Mouse (Mus musculus) left cerebral cortex, postnatal 25 days (tissue): ENCODE results near the gene Zdhhc6. TPM values are rescaled to one million over a fixed set of nuclear protein-coding genes. Genes with fewer than 3 reads are reported as not detected.

Source experiments
- DNase-seq, 2 experiments: peaks; one replicate each; pipeline ENCODE4 v3.0.0; 2022; ENCODE audit warnings: low spot score in 2 of 2, mixed read lengths in 1 of 2
- intact Hi-C: fragments of 180-260 bp; cut with DNase I; formaldehyde crosslinking; loops from one replicate; pipeline ENCODE4 v1.15.1; 2025
- total RNA-seq, 2 experiments: library from RNA; stranded (reverse); gene quantifications; 2 replicates each; pipeline ENCODE4 v1.2.3; 2021

The Zdhhc6 gene
- 10 to 100 TPM; 28.4 to 30.7 TPM for total RNA-seq

DNA sequence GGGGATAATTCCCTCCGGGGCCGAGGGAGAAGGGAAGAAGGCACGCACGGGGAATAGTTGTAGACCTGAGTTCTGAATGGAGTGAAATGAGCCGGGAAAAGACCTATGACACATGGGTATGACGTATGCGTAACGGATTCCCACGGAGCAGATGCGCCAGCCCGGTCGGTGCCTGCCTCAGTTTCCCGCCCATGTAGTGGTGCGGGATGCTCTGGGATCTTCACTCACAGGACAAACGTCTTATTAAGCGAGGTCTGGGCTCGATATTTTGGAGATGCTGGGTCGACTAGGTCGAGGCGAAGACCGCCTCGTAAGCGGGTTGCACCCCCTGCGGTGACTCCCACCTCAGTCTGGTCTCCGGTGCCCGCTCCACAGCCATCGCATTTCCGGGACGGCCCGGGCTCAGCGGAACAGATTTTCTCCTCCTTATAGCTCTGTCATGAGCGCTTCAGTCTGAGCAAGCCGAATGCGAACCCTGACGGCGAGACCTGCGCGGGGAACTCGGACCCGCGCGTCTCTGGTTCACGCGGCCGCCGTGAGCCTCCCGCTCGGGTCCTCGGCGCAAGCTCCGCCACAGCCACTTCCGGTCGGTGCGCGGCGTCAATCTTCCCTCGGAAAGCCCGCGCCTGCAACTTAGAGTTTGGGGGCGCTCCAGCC, at the start of gene Zdhhc6:
Gene Zdhhc6, minus strand, starts transcription at position 581 of the 657 bp plus-strand sequence.
- intact Hi-C loops = loop anchor here (10.0 kb wide), 1 partner anchor 221 kb away; no protein-coding TSS in a partner anchor
- peak; percentile 82 to 89 for DNase-seq

DNA sequence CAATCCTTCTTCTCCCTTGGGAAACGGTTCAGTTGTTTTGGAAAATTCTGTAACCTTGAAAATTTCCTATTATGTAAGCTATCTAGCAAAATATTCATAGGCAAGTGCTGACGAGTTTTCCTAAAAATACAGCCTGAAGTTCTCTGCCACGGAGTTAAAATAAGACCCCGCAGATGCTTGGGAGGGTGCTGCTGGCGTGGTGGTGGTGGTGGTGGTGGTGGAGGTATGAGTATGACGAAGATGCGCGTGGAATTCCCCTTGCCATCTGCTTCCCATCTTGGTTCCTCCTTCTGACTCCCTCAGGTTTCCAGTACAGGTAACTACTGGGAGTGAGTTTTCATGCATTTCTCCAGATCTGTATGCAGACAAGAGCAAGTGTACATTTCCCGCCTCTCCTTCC, 46.8 kb upstream of the Zdhhc6 start:
- peak; percentile 25 to 94 for DNase-seq
- intact Hi-C loops = loop anchor here (1.0 kb wide), 2 partner anchors 60 to 161 kb away; no protein-coding TSS in a partner anchor

DNA sequence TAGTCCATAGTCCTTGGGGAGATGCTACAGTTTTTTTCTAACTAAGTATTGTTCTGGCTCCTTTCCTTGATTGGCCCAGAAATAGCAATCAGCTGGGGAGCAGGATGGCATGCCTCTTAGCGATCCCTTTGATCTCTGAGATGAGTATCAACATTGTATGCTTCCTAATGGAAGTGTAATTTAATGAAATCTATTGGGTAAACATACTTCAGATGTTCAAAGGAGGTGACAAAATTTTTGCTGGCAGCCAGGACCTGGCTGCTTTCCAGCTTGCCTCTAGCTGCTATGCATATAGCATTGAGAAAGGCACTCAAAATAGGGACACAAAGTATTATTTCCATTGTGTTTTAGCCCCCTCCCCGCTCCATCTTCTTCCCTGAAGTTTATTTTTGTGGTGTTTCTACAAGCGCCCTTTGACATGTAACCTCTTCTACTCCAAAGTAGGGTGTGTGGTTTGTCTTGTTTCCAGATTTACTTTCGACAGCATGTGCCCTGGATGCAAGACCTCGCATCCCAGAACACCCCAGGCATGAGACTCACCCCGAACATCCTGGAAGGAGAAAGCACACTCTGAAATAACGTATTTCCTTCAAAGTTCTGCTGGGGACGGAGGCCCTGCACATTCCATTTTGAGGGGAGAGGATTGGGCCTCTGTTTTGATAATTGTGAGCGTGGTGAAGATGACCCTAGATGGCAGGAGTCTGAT, 35.0 kb upstream of the Zdhhc6 start:
- intact Hi-C loops = loop anchor here (5.0 kb wide), 1 partner anchor 906 kb away; no protein-coding TSS in a partner anchor
- DNase-seq = no peak

DNA sequence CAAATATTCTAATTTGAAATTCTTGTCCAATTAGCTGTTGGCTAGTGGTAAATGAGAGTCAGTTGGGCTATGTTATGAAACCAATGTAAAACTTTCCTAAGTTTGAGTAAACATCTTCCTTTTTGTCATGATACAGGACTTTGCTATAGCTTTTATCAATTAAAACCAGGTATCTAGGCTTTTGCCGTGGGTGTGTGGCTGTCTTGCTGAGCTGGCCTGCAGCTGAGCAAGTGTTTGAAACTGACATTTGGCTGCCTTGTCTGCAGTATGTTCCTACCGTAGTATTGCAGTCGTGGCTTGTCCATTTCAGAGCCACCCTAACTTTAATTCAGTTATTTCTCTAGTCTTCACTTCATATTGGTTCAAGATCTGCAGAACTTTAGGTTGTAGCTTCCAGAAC, 32.4 kb upstream of the Zdhhc6 start:
- intact Hi-C loops = no loop called here
- DNase-seq = no peak

DNA sequence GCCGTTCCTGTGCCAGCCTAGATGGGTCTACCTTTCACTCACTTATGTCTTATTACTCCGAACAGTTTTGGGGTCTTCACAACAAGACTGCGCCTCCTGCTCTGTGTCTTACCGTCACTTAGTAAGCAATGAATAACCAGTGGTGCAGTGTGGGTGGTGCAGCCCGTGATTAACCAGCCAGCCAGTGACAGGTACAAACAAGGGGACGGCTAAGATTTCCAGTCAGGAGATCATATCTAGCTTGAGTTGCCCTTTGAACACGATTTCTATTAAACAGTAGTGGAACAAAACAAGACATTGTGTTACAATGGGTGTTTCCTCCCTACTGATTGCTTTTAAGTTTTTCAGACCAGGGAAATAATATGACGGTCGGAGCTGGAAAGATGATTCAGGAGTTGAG, 27.4 kb upstream of the Zdhhc6 start:
- DNase-seq = no peak
- intact Hi-C loops = no loop called here

DNA sequence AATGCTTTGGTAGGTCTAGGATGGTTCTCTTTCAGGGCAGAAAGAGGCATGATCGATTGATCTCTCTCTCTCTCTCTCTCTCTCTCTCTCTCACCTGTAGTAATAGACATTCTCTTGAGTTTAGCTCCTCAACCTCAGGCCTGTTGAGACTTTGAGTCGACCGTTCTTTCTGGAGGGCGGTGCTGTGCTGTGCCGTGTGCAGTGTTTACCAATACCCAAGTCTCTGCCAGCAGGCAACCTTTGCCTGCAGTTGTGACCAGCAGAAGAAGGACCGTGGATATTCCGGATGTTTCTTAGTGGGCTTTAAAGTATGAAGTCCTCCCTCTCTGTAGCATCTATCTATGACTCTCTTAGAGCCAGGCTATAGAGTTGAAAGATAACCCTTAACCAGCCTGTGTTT, 26.6 kb upstream of the Zdhhc6 start:
- intact Hi-C loops = no loop called here
- DNase-seq = no peak

DNA sequence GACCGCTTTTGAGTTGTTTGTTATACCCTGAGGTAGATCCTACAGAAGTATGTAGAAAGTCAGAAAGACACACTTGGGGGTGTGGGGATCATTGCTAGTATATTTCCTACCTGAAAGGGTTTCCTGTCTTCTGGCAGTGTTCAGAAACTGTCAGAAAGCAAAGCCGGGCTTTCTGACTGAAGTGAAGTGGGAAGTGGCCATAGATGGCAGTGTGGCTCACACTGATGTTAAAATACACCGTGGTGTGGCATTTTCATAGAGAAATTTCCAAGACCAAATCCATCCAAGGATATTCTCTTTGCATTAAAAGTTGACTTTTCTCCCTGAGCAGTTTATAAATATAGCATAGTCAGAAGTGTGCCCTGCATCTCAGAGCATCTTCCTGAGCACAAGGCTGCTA, 25.5 kb upstream of the Zdhhc6 start:
- intact Hi-C loops = no loop called here
- DNase-seq = no peak

DNA sequence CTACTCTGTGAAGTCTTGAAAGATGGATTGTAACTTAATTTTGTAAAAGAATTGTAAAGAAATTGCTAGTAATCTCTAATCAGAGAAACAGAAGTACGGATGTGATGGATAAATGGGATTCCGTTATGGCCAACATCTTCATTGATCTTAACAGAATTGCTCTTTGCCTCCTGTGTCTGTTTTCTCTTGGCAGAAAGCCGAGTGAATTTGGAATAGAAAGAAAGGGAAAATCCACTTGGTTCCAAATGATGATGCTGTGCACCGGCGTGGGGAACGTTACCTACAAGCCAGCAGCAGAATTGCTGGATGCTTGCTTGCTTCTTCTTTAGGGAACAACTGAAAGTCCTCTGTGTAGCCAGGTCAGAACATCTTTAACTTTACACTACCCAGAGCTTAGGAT, 24.7 kb upstream of the Zdhhc6 start:
- no peak for DNase-seq
- intact Hi-C loops = no loop called here

DNA sequence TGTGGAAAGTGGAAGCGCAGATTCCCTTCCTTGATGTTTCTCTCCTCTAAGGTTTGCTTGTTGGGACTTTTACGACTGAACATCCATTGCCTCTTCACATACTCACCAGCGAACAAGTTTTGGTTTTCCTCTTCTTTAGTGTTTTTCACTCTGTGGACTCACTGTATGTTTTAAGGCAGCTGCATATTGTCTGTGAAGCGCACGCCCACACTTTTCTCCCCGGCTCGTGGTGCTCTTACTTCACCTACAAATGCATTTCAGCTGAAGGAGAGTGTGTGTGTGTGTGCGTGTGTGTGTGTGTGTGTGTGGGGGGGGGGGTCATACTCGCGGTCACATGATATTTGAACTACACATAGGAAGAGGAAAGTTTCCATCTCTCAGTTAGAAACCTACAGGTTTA, 21.8 kb upstream of the Zdhhc6 start:
- intact Hi-C loops = loop anchor here (2.0 to 10.0 kb wide), 4 partner anchors 405 to 957 kb away; partner anchors contain the start of gene Tcf7l2
- DNase-seq = peak in 1 of 2 experiments; percentile 39

DNA sequence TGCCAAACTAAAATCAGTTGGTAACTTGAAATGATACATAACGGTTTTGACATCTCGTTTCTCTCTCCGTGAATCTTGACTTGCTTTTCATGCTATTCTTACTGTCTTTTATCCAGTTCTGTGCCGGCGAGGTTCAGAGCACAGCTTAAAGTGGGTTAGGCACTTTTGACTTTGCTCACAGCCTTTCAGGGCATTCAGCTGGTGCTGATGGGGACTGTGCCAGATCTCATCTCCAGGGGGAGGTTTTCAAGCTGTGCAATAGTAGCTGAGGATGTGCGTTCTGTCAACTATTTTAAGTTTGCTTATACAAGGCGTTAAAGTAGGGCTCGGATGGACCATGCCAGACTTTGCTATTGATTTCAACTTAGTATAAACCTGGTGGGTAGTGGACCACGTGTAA, 21.2 kb upstream of the Zdhhc6 start:
- no peak for DNase-seq
- intact Hi-C loops = loop anchor here (2.0 to 10.0 kb wide), 4 partner anchors 405 to 958 kb away; partner anchors contain the start of gene Tcf7l2

DNA sequence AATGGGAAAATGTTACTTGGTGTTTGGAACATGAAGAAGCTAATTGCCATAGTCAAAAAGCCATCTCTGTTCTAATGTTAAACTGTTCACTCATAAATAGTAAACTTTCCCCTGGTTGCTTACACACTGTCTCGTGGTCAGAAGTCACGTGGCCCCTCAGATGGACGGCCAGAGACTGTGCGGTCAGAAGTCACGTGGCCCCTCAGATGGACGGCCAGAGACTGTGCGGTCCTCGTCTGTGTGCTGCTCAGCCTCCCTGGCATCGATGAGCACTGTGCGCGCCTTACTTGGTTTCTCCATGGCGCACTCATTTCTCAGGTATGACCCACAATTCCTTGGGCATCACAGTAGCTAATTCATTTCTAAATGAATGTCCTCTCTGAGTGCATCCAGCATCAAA, 20.6 kb upstream of the Zdhhc6 start:
- no peak for DNase-seq
- intact Hi-C loops = loop anchor here (2.0 to 10.0 kb wide), 4 partner anchors 406 to 958 kb away; partner anchors contain the start of gene Tcf7l2

DNA sequence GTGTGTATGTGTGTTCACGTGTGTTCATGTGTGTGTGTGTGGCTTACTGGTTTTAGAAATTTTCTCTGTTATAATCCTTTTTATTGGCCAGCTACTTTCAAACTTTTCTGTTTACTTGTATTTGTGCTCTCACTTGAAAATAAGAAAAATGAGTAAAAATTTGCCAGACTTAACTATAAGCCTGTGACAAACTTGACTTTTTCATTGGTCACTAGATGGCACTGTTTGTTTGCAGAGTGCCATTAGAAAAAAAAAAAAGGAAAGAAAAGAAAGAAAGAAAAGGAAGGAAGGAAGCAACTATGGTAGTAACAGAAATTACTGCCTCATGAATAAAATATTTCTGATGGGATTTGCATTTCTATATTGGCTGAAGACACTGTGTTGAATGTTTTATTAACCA, 20.0 kb upstream of the Zdhhc6 start:
- intact Hi-C loops = loop anchor here (2.0 to 10.0 kb wide), 4 partner anchors 406 to 959 kb away; partner anchors contain the start of gene Tcf7l2
- DNase-seq = peak in 1 of 2 experiments; percentile 40

DNA sequence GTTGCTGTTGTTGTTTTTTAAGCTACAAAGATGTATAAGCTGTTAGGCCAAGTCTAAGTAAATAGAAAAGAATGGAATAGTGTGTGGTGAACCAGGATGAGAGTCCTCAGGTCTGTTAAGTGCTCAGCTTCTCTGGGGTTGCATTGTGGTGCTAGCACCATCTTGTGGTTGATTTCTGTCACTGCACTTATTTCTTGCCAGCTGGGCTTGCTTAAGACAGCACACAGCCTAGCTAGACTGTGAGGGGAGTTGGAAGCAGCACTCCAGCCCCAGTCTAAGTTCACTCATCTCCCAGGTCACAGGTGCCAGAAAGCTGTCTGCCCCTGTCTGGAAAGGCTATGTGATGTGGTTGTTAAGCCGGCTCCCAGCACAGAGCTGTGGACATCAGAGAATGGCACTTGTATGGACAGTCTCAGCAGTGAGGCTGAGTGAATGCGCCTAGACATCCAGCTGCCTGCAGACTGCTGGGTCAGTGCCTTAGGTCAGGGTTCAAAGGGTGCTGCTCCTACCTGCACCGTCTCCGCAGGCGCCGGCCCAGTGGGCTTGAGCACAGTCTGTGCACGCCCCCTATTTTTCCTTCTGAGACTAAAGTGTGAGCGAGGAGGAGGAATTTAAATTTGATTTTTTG, 16.9 kb upstream of the Zdhhc6 start:
- DNase-seq = peak; percentile 79 to 89
- intact Hi-C loops = loop anchor here (5.0 to 10.0 kb wide), 2 partner anchors 800 to 962 kb away; no protein-coding TSS in a partner anchor

DNA sequence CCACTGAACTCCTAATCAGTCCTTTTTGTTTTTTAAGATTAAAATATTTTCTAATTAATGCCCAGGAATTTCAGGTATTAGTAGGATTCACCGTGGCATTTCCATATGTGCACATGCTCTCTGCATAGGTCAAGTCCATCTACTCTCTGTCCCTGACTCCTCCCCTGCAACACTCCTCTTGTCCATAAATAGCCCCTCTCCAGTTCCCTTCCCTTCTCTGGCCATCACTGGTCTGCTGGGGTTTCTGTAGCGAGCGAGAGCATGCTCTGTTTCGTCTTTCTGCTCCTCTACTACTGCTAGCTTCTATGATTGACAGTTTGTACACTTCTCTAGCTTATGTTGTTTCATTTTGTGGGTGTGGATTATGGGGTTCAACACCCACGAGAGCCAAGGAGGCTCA, 15.9 kb upstream of the Zdhhc6 start:
- no peak for DNase-seq
- intact Hi-C loops = loop anchor here (5.0 to 10.0 kb wide), 2 partner anchors 801 to 963 kb away; no protein-coding TSS in a partner anchor

DNA sequence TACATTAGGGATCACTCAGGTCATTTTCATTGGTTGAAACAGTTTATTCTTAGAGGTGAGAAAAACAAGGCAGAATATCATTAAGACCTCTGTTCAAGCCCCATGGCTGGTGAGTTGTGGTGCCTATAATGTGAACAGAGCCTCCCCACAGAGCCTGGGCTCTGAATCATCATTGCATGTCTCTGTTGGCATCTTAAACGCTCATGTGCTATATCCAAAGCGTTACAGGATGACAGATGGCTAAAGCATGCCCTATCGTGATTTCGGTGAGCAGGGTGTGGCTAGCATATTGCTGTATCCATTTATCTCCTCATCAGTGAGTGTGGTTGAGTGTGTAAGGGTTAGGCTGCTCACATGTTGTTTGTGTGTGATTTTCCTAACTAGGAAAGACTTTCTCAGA, 11.7 kb upstream of the Zdhhc6 start:
- peak in 1 of 2 experiments; percentile 53 for DNase-seq
- intact Hi-C loops = no loop called here

DNA sequence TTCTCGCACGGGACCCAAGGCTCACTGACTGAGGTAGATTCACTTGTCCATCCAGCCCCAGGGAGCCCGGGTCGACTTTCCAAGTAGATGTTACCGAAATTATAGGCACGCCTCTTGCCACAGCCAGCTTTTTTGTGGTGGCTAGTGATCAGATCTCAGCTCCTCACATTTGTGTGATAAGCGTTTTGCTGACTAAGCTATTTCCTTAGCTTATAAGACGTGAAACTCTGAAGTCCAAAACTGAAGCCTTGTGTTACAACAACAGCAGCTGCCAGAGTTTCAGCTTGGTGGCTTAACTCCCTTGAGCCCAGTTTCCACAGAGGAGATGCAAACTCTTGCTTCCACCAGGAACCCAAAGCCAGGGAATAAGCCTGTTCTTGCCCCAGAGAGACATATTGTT, 6.8 kb upstream of the Zdhhc6 start:
- intact Hi-C loops = no loop called here
- DNase-seq = no peak

DNA sequence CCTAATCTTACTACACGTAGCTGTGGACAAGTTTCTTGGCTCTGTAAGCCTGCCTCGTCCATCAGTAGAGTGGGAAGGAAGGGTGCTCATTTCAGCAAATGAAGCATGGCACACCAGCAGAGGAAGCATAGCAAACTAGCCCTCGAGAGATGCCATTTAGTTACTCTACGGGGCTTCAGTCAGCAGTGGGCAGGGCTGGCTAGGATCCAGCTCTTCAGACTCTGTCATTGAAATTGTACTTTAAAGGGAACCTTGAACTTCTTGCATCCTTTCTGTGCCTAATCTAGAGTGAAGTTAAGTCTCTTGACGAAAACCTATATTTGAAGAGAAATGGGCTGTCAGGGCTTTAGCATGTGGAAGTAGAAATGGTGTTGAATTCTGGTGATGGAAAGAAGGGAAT, 3.7 kb upstream of the Zdhhc6 start:
- no peak for DNase-seq
- intact Hi-C loops = loop anchor here (10.0 kb wide), 1 partner anchor 225 kb away; no protein-coding TSS in a partner anchor

DNA sequence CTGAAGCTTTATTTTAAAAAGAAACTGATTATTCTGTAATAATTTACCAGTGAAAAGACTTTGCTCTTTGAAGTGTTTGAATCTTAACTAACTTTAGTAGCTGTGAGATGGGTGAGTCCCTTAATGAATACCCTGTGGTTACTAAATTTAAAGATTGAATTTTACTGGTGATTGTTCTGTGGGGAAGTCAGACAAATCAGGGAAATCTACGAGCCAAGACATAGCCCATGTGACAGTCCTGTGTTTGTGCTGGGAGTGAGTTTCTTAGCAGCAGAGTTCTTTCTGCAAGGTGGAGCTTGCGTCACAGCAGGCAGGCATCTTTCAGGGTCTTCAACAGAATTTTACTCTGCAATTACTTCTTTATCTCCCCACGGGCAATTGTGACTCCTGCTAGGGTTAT, 3.2 kb upstream of the Zdhhc6 start:
- DNase-seq = no peak
- intact Hi-C loops = loop anchor here (10.0 kb wide), 1 partner anchor 224 kb away; no protein-coding TSS in a partner anchor

DNA sequence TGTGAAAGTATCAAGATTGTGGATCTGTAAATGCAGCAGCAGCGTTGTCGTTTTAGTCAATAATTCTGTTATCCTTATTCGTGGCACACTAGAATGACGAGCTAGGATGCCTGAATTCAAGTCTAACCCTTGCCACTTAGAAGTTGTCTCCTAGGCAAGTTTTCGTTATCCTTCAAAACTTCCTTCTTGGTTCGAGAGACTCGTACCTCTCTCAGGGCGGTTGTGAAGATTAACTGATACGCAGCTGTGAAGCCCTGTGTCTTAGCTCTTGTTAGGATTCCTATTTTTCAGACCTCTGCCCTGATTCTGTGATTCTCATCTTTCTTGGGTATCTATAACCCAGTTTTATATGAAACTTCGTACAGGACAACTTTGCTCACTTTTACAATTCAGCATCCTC, 1.1 kb upstream of the Zdhhc6 start:
- DNase-seq = no peak
- intact Hi-C loops = loop anchor here (10.0 kb wide), 1 partner anchor 222 kb away; no protein-coding TSS in a partner anchor
